Mouse (Mus musculus) liver (tissue): ENCODE data around the gene Mier2.

Experiments
- DNase-seq: peaks from one replicate; pipeline ENCODE4 v3.0.0-alpha.2; 2020; ENCODE audit warnings: mixed read lengths

Mier2 gene

DNA sequence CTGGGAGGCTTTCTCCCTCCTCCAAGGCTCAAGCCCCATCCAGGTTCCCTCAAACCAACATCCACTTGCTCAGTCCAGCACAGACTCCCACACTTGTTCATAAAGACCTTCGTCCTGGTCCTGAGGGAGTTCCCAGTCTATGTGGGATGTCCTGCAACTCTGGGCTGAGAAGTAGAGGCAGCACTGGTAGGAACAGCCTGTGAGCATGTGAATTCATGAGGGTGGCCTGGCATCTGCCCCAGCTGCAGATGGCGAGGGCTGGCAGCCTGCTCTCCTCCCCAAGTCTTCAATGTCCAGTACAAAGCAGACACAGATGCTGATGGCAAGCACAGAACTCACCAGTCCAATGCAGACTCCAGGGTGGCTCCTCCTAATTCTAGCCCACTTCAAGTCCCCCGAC is 16.7 kb downstream of the Mier2 start:
- no peak for DNase-seq

DNA sequence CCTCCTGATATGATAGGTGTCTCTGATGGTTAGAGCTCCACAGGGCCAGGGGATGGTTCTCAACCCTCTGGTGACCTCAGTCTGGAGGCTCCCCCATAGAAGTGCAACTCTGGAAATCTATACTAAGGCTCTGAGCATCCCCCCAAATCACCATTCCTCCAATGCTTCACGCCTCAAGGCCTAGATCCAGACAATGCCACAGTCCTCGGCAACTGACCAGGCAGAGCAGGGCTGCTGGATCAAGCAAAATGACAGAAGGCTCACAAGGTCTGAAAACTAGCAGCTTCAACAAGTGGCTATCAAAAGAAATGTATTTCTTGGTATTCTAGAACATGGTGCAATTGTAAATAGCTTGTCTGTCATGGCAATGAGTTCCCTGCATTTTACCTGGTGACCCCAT is 17.2 kb downstream of the Mier2 start:
- DNase-seq: no peak

DNA sequence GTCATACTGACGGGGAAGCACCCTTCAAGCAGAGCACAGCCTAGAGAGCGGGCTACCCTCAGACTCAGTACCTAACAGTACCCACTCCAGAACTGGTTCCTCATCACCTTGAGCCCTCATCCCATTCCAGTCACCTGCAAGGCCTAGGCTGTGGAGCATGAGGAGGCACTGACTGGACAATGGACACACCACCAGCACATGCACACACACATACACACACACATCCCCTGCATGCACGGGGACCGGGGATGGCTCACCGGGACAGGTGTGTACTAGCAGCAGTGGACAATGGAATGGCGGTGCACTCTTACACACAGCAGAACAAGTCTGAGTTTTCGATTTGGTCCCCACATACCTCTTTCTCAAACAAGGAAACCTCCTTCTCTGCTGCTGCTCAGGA is 17.7 kb downstream of the Mier2 start:
- DNase-seq: no peak

DNA sequence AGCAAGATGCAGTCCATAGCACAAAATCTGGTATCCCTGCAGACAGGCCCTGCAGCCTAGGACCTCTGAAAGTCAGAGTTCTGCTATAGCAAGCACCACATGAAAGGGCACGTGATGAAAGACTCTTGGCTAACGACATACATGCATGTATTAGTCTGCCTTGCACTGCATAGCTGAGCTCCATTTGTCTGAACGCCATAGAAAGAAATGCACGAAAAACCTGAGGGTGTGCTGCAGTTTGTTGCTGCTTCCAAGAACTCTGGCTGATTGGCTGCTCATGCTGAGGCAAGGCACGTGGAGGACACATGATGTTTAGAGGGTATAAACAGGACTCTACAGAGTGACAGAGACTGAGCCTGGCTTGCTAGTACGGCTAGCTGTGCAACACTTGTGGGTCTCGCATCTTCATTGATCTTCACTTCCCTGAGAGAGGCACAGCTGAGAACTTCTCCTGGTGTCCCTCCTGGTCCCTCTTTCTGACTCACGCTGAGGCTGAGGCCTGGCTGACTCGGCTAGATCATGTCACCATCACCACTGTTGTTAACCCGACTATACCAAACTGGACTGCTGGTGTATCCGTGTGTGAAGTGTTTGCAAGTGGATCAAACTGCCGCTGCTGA is 18.4 kb downstream of the Mier2 start:
- DNase-seq: no peak

DNA sequence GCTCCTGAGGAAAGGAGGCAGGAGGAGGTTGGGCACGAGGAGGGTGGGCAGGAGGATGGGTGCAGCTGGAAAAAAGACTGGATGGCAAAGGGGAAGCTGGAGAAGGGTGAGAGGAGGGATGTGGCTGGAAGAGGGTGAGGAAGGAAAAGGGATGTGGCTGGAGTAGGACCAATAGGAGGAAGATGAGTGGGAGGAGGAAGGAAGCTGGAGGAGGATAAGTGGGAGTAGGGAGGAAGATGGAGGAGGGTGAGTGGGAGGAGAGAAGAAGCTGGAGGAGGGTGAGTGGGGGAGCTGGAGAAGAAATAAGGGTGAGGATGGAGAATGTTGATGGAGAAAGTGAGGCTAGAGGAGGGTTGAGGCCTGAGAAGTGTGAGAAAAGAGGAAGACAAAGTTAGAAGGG is 19.6 kb downstream of the Mier2 start:
- DNase-seq: no peak

DNA sequence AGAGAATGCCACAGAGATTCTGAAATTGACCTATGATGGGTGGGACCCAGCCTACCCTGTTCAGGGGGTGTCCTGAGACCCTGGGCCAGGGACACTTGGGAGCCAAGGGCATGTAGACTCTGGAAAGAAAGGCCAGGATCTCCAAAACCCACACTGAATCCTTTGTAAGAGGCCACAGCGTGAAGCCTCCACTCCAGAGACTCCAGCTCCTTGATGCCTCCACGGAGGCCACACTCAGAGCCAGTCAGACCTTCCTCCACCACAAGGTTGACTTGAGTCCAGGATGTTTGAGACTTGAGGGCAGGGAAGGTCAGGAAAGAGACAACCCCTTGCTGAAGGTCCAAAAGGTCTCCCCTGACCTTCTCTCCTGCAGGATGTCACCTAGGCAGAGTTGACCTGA is 20.6 kb downstream of the Mier2 start:
- DNase-seq: no peak

DNA sequence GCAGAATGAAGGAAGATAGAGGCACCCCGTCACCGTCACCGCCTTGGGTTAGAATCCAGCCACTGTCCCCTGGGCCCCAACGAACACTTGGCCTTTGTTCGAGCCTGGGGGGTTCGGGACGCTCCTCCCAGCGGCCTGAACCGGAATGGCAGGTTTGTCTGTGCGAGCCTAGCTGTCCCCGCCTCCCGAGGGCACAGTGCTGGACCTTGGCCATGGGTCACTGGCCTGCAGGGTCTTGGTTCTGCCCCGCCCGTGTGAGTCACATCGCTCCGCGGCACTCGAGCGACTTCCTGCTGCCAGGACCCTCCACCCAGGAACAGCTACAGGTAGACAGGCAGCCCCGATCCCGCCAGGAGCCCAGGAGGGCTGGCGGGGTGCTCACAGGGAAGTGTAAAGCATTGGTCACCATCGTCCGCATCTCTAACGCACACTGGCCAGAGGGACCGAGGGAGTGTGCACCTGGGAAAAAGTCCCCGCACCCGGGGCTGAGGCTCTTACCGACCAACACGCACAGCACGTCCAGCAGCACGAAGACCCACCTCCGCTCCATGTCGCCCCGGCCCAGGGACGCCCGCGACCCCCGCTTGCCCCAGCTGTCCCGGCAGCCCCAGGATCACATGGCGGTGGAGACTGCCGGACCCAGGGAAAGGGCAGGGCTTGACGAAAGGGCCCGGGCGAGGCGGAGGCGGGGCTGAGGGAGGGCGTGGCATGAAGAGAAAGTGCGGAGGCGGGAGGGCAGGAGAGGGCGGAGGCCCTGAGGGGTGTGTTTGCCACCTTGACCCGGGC is 21.7 kb downstream of the Mier2 start, which contains the start of gene Plpp2:
Gene Plpp2, minus strand, starts transcription at position 671 of the 786 bp plus-strand sequence.
- DNase-seq: peak; percentile 89

DNA sequence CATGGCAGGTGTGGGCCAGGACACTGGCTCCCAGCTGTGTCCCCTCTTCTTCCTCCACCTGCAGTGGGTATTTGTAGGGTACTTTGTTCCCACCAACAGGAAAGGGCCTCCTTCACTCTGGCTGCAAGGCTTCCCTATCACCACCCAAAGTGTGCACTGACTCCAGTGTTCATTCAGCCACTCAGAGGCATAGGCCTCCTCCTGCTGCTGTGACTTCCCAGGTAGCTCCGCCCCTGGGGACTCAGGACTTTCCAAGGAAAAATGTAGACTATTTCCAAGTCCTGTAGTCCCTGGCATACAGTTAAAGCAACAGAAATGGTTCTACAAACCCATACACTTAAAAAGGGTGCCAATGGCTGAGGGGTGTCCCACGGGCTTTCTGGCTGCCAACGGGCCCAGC is 22.3 kb downstream of the Mier2 start:
- DNase-seq: no peak

DNA sequence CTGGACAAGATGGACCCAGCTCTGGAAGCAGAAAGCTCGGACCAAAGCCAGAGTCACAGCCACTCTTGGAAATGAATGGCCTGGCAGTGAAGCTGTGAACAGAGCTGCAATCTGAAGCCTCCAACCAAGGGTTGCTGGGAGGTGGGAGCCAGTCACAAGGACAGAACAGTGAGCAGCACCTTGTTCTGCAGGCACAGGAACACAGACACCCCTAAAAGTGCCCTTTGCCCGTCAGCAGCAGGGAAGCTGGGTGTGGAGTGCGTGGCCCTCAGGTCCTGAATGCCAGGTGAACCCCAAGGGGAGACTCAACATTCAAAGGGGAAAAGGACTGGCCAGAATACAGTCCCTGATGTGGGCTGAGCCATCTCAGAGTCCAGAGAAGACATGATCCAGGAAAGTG is 23.4 kb downstream of the Mier2 start:
- DNase-seq: peak; percentile 1

DNA sequence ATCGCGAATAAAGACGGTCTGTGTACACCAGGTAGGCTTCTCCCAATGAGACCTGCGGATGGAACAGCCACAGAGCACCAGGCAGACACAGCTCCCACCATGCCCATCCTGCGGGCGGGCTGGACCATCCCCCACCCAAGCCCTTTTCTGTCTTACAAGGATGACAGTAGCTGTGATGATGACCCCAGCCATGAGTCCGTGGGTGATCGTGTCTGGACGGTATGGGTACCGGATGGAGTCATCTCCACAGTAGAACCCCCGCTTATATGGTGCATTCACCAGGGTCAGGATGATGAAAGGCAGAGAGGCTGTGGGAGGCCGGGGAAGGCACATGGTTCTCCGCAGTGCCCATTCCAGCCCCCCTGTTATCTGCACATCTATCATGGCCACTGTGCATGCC is 24.3 kb downstream of the Mier2 start:
- peak; percentile 2 for DNase-seq

DNA sequence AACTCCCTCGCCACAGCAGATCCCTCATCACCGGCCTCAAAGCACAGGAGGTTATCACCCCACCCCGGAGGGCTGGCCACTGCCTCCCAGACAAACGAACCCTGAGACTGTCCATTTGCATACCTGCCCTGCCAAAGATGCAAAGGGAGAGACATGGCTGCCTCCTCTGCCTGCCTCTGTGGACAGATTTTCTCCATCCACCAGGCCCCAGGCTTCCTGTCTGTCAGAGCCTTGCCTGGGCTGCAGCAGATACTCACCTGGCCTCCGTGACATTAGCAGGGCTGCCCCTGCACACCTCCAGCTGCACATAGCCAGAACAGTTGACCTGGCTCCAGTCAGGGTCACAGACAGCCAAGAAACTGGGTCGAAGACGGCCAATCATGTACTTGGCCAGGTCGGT is 24.8 kb downstream of the Mier2 start:
- no peak for DNase-seq

DNA sequence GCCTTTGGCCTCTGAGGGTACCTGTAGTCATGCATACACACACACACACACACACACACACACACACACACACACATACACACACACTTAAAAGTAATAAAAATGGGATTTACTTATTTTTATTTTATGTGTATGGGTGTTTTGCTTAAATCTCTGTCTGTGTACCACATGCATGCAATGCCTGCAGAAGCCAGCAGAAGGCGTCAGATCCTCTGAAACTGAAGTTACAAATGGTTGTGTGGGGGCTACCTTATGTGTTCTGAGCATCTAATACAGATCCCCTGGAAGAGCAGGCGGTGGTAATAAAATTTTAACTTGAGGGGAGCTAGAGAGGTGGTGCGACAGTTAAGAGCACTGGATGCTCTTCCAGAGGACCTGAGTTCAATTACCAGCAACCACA is 26.9 kb downstream of the Mier2 start:
- DNase-seq: no peak

DNA sequence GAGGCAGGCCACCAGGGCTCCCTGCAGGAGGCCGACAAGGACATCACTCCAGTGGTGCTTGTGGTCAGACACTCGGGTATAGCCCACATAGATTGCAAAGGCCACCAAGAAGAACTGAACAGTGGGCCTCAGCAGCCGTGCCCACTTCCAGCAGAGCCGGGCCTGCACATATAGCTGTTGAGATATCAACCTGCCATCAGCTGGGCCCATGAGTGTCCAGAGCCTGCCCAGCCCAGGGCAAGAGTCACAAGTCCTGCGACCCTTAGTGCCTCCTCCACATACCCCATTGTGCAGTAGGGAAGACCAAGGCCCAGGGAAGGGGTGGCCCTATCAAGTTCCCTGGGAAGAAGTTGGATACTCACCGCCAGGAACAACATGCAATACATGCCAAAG is 27.6 kb downstream of the Mier2 start:
- no peak for DNase-seq

DNA sequence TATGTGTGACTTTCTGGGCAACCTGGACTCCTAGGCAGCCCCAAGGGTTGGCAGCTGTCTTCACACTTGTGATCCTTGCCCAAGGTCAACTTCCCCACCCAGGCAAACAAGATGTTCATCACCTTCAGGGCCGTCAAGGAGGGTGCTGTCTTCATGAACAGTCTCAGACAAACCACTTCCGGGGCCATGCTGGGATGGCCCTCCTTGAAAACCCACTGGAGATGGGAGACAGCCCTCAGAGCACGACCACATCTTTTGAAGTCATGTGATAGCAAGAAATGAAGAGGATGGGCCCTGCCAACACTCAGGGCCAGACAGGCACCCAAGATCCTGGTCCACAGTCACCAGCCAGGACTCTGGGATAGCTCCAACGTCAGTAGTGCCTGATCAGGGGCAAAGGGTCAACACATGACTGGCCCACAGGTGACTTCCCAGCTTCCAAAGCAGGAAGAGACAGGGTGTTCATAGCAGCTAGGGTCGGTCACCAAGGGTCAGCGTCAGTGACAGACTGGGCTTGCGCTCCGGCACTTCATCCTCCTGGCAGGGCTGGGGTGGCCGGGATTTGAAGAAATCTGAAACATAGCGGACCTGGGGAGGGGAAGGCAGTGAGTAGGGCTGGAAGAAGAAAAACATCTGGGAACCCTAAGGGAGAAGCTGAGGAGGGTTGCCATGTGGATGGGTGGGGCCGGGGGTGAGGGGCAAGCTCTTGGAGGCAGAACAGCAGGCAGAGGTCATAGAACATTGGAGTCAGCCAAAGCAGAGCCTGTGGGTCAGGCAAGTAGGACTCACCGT is 28.1 kb downstream of the Mier2 start:
- no peak for DNase-seq

DNA sequence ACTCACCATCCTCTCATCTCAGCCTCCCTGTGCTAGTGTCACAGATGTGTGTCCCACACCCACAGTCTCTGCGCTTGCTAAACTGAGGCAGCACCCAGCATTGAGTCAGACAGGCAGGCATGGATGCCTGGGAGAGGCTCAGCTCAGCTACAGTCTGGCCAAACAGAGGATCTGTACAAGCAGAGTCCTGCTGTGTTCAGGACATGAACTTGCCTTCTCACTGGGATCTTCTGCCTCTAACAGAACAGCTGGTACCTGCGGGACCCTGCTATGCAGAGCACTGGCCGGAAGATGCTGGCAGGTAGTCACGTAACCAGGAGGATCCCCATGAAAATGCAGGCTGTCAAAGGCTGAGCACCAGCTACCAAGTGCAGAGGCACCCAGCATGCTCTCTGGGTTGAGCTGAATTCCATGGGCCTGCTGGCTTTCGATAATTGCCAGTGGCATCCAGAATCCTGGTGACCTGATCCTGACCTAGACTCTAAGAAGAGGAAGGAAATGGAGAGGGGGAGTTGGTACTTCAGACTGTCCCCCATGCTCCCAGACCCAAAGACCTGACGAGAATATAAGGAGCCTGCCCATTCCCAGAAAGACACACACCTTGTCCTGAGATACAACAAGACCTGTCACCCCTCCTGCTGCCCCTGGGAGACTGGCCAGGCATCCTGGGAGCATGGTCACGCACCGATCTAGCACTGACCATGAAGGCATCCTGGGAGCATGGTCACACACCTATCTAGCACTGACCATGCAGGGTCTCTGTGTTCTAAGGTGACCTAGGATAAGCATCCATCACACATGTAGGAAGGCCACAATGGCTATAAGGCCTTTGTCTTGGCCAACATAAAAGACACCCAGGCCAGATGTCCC is 29.3 kb downstream of the Mier2 start:
- no peak for DNase-seq

DNA sequence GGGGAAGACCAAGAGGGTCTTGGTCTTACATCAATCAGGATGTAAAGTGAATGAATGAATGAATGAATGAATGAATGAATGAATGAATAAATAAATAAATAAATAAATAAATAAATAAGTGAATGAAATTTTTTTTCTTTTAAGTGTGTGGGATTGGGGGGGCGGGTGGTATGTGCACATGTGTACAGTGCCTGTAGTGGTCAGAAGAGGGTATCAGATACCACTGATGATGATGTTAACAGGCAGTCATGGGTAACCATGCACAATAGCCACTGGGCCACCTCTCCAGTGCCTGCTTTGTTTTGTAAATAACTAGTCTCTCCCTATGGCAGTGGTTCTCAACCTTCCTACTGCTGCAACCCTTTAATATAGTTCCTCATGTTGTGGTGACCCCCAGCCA is 30.6 kb downstream of the Mier2 start:
- no peak for DNase-seq

DNA sequence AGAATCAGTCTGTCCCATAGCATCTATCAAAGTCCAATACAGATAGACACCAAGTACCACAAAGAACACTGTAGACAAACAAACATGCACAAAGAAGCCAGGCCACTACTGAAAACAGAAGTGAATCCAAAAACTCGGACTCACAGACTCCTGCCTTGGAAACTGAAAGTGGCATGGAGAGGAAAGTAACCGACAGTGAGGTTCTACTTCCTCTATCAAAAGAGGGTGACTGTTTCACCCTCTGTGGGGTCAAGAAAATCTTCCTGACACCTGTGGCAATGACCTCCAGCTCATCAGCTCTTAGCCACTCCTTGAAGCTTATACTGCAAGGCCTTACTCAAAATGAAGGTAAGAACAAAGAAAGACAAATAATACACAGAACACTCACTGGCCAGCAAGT is 48.3 kb downstream of the Mier2 start:
- DNase-seq: no peak

DNA sequence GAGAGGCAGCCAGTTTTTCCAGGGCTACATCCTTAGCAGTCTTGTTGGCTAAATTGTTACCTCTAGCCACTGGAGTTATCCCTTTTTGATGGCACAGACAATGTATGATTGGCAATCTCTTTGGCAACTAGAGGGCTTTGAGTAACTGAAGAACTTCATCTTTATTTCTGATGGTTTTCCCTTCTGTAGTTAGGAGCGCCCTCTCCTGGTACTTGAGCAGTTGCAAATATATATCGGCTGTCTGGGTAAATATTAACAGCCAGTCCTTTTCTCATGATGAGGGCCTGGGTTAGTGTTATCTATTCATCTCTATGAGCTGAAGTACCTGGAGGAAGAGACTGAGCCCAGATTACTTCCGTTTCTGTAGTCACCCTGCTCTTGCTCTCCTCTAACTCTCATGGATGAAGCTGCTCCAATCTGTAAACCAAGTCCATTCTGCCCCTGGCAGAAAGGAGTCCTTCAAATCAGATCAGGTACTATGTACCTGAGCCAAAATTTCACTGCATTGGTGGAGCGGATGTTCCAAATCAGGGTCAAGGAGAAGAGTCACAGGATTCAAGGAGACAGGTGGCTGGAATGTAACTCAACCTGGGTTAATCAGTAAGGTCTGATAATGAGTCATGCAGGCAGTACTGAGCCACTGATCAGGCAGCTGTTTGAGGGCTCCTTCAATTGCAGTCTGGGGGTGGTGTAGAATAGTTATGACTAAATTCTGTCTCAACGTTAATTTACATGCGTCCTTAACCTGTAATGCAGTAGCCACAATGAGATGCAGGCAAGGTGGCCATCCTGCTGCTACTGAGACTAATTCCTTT is 52.0 kb downstream of the Mier2 start:
- DNase-seq: no peak

DNA sequence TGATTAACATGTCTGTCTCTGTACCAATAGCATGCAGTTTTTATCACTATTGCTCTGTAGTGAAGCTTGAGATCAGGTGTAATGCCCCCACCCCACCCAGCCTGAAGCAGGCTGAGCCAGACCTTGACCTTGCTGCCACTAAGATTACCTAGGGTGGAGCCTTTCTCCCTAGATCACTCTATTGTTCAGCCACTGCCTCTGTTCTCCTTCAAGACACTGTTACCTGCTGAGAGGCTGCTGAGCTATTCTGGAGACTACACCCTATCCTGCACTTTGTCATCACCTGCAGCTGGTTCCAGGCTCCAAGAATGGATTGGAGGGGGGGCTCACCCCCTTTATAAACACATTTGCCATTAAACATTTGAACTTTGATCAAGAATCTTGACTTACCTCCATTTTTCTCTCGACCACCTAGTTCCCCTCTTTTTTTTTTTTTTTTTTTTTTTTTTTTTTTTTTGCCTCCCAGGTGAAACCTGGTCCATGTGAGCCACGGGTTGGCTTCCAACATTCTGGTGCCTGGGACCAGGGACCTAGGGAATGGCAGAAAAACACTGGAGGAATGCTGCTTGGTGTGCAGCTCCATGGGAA is 58.2 kb downstream of the Mier2 start:
- no peak for DNase-seq

DNA sequence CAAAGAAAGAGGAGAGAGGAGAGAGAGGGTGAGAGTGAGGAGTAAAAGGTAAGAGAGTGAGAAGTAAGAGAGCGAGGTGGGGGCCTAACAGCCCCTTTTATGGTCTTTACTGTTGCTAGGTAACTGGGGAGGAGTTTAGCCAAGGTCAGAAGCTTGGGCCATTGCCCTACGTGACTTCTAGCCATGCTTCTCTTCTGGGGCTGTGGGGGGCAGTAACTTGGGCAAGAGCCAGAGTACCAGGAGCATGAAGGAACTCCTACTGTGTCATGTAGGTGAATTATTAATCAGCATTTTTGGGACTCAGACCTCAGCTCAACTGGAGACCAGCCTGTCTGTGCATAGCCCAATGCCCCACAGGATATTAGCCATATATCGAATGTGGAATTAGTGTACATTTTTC is 59.1 kb downstream of the Mier2 start:
- no peak for DNase-seq
